Mouse (Mus musculus) MEL (cell line): Measurements from ENCODE around the gene Stard7. TPM values are rescaled to one million over a fixed set of nuclear protein-coding genes. Genes with fewer than 3 reads are reported as not detected.

Experiments used
- DNase-seq: peaks from one replicate; pipeline ENCODE4 v3.0.0; 2011; ENCODE audit warnings: low read depth, low spot score
- H3K27ac ChIP-seq: 2 replicates; pipeline ENCODE4 v1.5.1; 2012; ENCODE audit warnings: low read depth, mild to moderate bottlenecking, control low read depth, low read length, moderate library complexity; ENCODE audit not compliant: control insufficient read depth
- H3K27me3 ChIP-seq, 2 experiments: fragments of 150-350 bp in 1 of 2; sonication (generic) in 1 of 2; 2 replicates each; pipeline ENCODE4 v1.6.1; 2012; ENCODE audit warnings: low read length in 2 of 2, mild to moderate bottlenecking in 2 of 2, improper control_type of control experiment in 1 of 2, moderate library complexity in 1 of 2; ENCODE audit not compliant: insufficient read depth in 2 of 2, control insufficient read depth in 1 of 2
- H3K36me3 ChIP-seq, 2 experiments: 2 replicates each; pipeline ENCODE4 v1.6.1; 2012 to 2014; ENCODE audit warnings: low read length in 2 of 2, improper control_type of control experiment in 1 of 2, inconsistent platforms in 1 of 2, mild to moderate bottlenecking in 1 of 2; ENCODE audit not compliant: insufficient read depth in 2 of 2, control insufficient read depth in 1 of 2
- H3K4me1 ChIP-seq, 2 experiments: fragments of 150-350 bp in 1 of 2; sonication (generic) in 1 of 2; 2 replicates each; pipeline ENCODE4 v1.6.1; 2012; ENCODE audit warnings: low read length in 2 of 2, improper control_type of control experiment in 1 of 2, mild to moderate bottlenecking in 1 of 2; ENCODE audit not compliant: insufficient read depth in 2 of 2, control insufficient read depth in 1 of 2
- H3K4me3 ChIP-seq, 2 experiments: fragments of 150-350 bp in 1 of 2; sonication (generic) in 1 of 2; 2 replicates each; pipeline ENCODE4 v1.5.1; 2012; ENCODE audit warnings: low read depth in 2 of 2, low read length in 2 of 2, mild to moderate bottlenecking in 2 of 2, moderate library complexity in 2 of 2, control low read depth in 1 of 2, improper control_type of control experiment in 1 of 2; ENCODE audit not compliant: control insufficient read depth in 1 of 2, insufficient read depth in 1 of 2
- H3K79me2 ChIP-seq: 2 replicates; pipeline ENCODE4 v1.6.1; 2012; ENCODE audit warnings: mild to moderate bottlenecking, low read length, moderate library complexity; ENCODE audit not compliant: control insufficient read depth, poor library complexity, insufficient read depth
- H3K9ac ChIP-seq: 2 replicates; pipeline ENCODE4 v1.6.1; 2012; ENCODE audit warnings: low read depth, mild to moderate bottlenecking, control low read depth, low read length, moderate library complexity; ENCODE audit not compliant: control insufficient read depth, poor library complexity, severe bottlenecking
- H3K9me3 ChIP-seq: fragments of 150-350 bp; sonication (generic); replicated peaks from 2 replicates; pipeline ENCODE4 v1.6.1; 2012; ENCODE audit warnings: mild to moderate bottlenecking, low read length, improper control_type of control experiment, moderate library complexity; ENCODE audit not compliant: insufficient read depth
- BHLHE40 ChIP-seq: IDR thresholded peaks from 2 replicates; pipeline ENCODE4 v1.6.1; 2012; ENCODE audit warnings: low read depth, mild to moderate bottlenecking, inconsistent platforms, low read length, improper control_type of control experiment, borderline replicate concordance
- CHD1 ChIP-seq: IDR thresholded peaks from 2 replicates; pipeline ENCODE4 v1.6.1; 2012; ENCODE audit warnings: low read depth, mild to moderate bottlenecking, inconsistent platforms, low read length, improper control_type of control experiment
- E2F4 ChIP-seq: IDR thresholded peaks from 2 replicates; pipeline ENCODE4 v1.6.1; 2011; ENCODE audit warnings: low read depth, low read length, improper control_type of control experiment, borderline replicate concordance
- ELF1 ChIP-seq: IDR thresholded peaks from 2 replicates; pipeline ENCODE4 v1.6.1; 2014; ENCODE audit warnings: low read depth, mild to moderate bottlenecking, inconsistent platforms, low read length, improper control_type of control experiment, moderate library complexity
- EP300 ChIP-seq, 2 experiments: IDR thresholded peaks; 2 replicates each; pipeline ENCODE4 v1.6.1; 2011; ENCODE audit warnings: improper control_type of control experiment in 2 of 2, low read length in 2 of 2, low read depth in 1 of 2, mild to moderate bottlenecking in 1 of 2
- ETS1 ChIP-seq: IDR thresholded peaks from 2 replicates; pipeline ENCODE4 v1.6.1; 2012; ENCODE audit warnings: low read depth, mild to moderate bottlenecking, inconsistent platforms, low read length, improper control_type of control experiment, moderate library complexity
- GATA1 ChIP-seq: IDR thresholded peaks from 2 replicates; pipeline ENCODE4 v1.6.1; 2011; ENCODE audit warnings: low read depth, low read length, improper control_type of control experiment
- HCFC1 ChIP-seq: IDR thresholded peaks from 2 replicates; pipeline ENCODE4 v1.6.1; 2012; ENCODE audit warnings: low read depth, mild to moderate bottlenecking, inconsistent platforms, low read length, improper control_type of control experiment, moderate library complexity
- KAT2A ChIP-seq: conservative IDR thresholded peaks from 2 replicates; pipeline ENCODE4 v1.6.1; 2012; ENCODE audit warnings: low read depth, low read length, improper control_type of control experiment, inconsistent platforms
- MAFK ChIP-seq: IDR thresholded peaks from 2 replicates; pipeline ENCODE4 v1.6.1; 2011; ENCODE audit warnings: low read depth, mild to moderate bottlenecking, low read length, improper control_type of control experiment, borderline replicate concordance
- MAX ChIP-seq: IDR thresholded peaks from 2 replicates; pipeline ENCODE4 v1.6.1; 2011; ENCODE audit warnings: low read length, improper control_type of control experiment
- MAZ ChIP-seq: IDR thresholded peaks from 2 replicates; pipeline ENCODE4 v1.6.1; 2012; ENCODE audit warnings: low read depth, mild to moderate bottlenecking, inconsistent platforms, low read length, improper control_type of control experiment
- MXI1 ChIP-seq: IDR thresholded peaks from 2 replicates; pipeline ENCODE4 v1.6.1; 2011; ENCODE audit warnings: mild to moderate bottlenecking, low read depth, low read length, improper control_type of control experiment
- MYB ChIP-seq: IDR thresholded peaks from 2 replicates; pipeline ENCODE4 v1.6.1; 2011; ENCODE audit warnings: mild to moderate bottlenecking, low read depth, low read length, improper control_type of control experiment
- MYC ChIP-seq: IDR thresholded peaks from 2 replicates; pipeline ENCODE4 v1.6.1; 2011; ENCODE audit warnings: low read depth, mild to moderate bottlenecking, low read length, improper control_type of control experiment, moderate library complexity
- NELFE ChIP-seq: IDR thresholded peaks from 2 replicates; pipeline ENCODE4 v1.6.1; 2011; ENCODE audit warnings: low read depth, low read length, improper control_type of control experiment
- NRF1 ChIP-seq: IDR thresholded peaks from 2 replicates; pipeline ENCODE4 v1.6.1; 2014; ENCODE audit warnings: low read depth, mild to moderate bottlenecking, inconsistent platforms, low read length, improper control_type of control experiment, moderate library complexity; ENCODE audit not compliant: poor library complexity, insufficient read depth, severe bottlenecking
- POLR2A ChIP-seq, 2 experiments: IDR thresholded peaks; 2 replicates each; pipeline ENCODE4 v1.6.1; 2011 to 2012; ENCODE audit warnings: low read length in 2 of 2, mild to moderate bottlenecking in 2 of 2, control low read depth in 1 of 2, improper control_type of control experiment in 1 of 2, low read depth in 1 of 2, moderate library complexity in 1 of 2; ENCODE audit not compliant: control insufficient read depth in 1 of 2, insufficient read depth in 1 of 2, poor library complexity in 1 of 2
- POLR2AphosphoS2 ChIP-seq: IDR thresholded peaks from 2 replicates; pipeline ENCODE4 v1.6.1; 2011; ENCODE audit warnings: low read length, improper control_type of control experiment
- RAD21 ChIP-seq: IDR thresholded peaks from 2 replicates; pipeline ENCODE4 v1.6.1; 2011; ENCODE audit warnings: mild to moderate bottlenecking, low read depth, low read length, improper control_type of control experiment
- RCOR1 ChIP-seq: IDR thresholded peaks from 2 replicates; pipeline ENCODE4 v1.6.1; 2012; ENCODE audit warnings: low read depth, mild to moderate bottlenecking, inconsistent platforms, low read length, improper control_type of control experiment
- SIN3A ChIP-seq: IDR thresholded peaks from 2 replicates; pipeline ENCODE4 v1.6.1; 2012; ENCODE audit warnings: low read length, improper control_type of control experiment, inconsistent platforms
- SMC3 ChIP-seq: IDR thresholded peaks from 2 replicates; pipeline ENCODE4 v1.6.1; 2011; ENCODE audit warnings: low read depth, low read length, improper control_type of control experiment
- TAL1 ChIP-seq: IDR thresholded peaks from 2 replicates; pipeline ENCODE4 v1.6.1; 2012; ENCODE audit warnings: mild to moderate bottlenecking, inconsistent platforms, low read length, moderate library complexity, mixed read lengths
- TBP ChIP-seq: IDR thresholded peaks from 2 replicates; pipeline ENCODE4 v1.8.0; 2011; ENCODE audit warnings: low read depth, low read length, improper control_type of control experiment
- TCF12 ChIP-seq: IDR thresholded peaks from 2 replicates; pipeline ENCODE4 v1.6.1; 2014; ENCODE audit warnings: low read depth, mild to moderate bottlenecking, inconsistent platforms, low read length, improper control_type of control experiment, moderate library complexity
- UBTF ChIP-seq: IDR thresholded peaks from 2 replicates; pipeline ENCODE4 v1.6.1; 2012; ENCODE audit warnings: low read depth, mild to moderate bottlenecking, inconsistent platforms, low read length, improper control_type of control experiment, moderate library complexity, borderline replicate concordance; ENCODE audit not compliant: insufficient read depth
- USF1 ChIP-seq: IDR thresholded peaks from 2 replicates; pipeline ENCODE4 v1.6.1; 2014; ENCODE audit warnings: low read depth, mild to moderate bottlenecking, inconsistent platforms, low read length, improper control_type of control experiment, moderate library complexity
- USF2 ChIP-seq, 2 experiments: IDR thresholded peaks; 2 replicates each; pipeline ENCODE4 v1.6.1; 2011 to 2012; ENCODE audit warnings: improper control_type of control experiment in 2 of 2, low read length in 2 of 2, borderline replicate concordance in 1 of 2, inconsistent platforms in 1 of 2, low read depth in 1 of 2, mild to moderate bottlenecking in 1 of 2; ENCODE audit not compliant: insufficient read depth in 1 of 2
- ZMIZ1 ChIP-seq: IDR thresholded peaks from 2 replicates; pipeline ENCODE4 v1.6.1; 2012; ENCODE audit warnings: low read depth, mild to moderate bottlenecking, inconsistent platforms, low read length, improper control_type of control experiment, moderate library complexity
- polyA plus RNA-seq, 2 experiments: library from polyadenylated mRNA; stranded (reverse) in 1 of 2; unstranded in 1 of 2; fragments of >175 nt in 1 of 2; fragments of >200 nt in 1 of 2; gene quantifications; 2 replicates each; pipeline versions ENCODE4 v1.2.1 to v1.2.4; 2012; ENCODE audit warnings: low replicate concordance in 2 of 2, low read depth in 1 of 2; ENCODE audit not compliant: insufficient read length in 2 of 2, insufficient read depth in 1 of 2, missing spikeins in 1 of 2
- total RNA-seq: library from RNA; depleted of rRNA; stranded (reverse); fragments of 300-350 nt; gene quantifications from 2 replicates; pipeline ENCODE4 v1.2.3, GENCODE M21; 2012

Stard7 gene
- total and polyA plus RNA-seq, 3 experiments: 87.7 to 134 (median 87.9) TPM

DNA sequence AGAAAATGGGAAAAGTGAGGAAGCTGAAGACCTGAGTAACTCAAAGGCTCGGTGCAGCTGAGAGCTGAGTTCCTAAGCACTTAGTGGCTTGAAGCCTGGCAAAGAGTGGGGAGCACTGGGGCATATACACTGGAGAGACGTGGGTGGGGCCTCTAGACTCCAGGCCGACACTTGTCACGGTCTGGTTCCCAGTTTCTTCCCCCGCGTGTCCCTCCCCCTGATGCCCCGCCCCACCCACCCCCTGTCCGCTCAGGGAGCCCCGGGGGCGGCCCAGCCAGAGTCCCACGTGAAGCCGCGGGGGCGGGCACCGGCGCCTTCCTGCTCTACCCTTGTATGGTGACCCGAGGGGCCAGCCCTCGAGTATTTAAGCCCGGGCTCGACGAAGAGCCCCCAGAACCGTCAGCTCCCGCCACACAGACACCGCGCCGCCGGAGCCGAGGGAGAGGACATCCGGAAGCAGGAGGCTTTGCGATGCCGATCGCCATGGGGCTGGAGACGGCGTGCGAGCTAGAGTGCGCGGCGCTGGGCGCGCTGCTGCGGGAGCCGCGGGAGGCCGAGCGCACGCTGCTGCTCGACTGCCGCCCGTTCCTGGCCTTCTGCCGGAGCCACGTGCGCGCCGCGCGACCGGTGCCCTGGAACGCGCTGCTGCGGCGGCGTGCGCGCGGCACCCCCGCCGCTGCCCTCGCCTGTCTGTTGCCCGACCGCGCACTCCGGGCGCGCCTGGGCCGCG, 65.9 kb downstream of the Stard7 start, which contains the start of gene Dusp2:
Gene Dusp2 (plus strand): TSS at position 393 of the 730 bp plus-strand sequence.
- DNase-seq: peak; percentile 93
- H3K79me2 ChIP-seq: peaks cover 12% of the 10 kb centered on the region
- H3K9ac ChIP-seq: peak within 1 kb of the TSS; percentile 83
- H3K9me3 ChIP-seq: no peaks in the 10 kb centered on the region
- H3K27me3 ChIP-seq: no peaks in the 10 kb centered on the region
- TF ChIP-seq UBTF (peak; percentile 47; the same call in 1 of the 2 replicates), MYC (peak; percentile 41; the same call in 1 of the 2 replicates), TBP (peak; percentile 84), ELF1 (peak; percentile 61; the same call in 1 of the 2 replicates), MYB (no peak), KAT2A (no peak), RCOR1 (no peak), ETS1 (peak; percentile 7; the same call in 1 of the 2 replicates), MXI1 (peak; percentile 80; the same call in 1 of the 2 replicates), HCFC1 (0 out of 2 replicates have a peak, but pooled peaks have one; percentile 42), MAZ (no peak; the same call in 1 of the 2 replicates), POLR2AphosphoS2 (peak; percentile 84), SMC3 (no peak), RAD21 (no peak), NELFE (peak; percentile 95), SIN3A (peak; percentile 66), TAL1 (no peak), EP300 (IDR thresholded peaks at IDR 0.05; ENCODE audit: low read depth in 1 of 2, low read length in 2 of 2) (0 out of 4 replicates have a peak, but pooled peaks of 1 of the 2 experiments have one; percentile 5), TCF12 (peak; percentile 39; the same call in 1 of the 2 replicates), MAFK (no peak), POLR2A (IDR thresholded peaks at IDR 0.05; ENCODE audit: control insufficient read depth in 1 of 2, insufficient read depth in 1 of 2, low read depth in 1 of 2, low read length in 2 of 2, poor library complexity in 1 of 2) (peak; percentile 89 to 96), E2F4 (no peak), ZMIZ1 (peak; percentile 96), USF1 (peak; percentile 79), MAX (peak; percentile 88), NRF1 (0 out of 2 replicates have a peak, but pooled peaks have one; percentile 9), GATA1 (no peak), USF2 (IDR thresholded peaks at IDR 0.05; ENCODE audit: borderline replicate concordance in 1 of 2, insufficient read depth in 1 of 2, low read depth in 1 of 2, low read length in 2 of 2) (no peak), CHD1 (no peak; the same call in 1 of the 2 replicates), BHLHE40 (peak; percentile 18; the same call in 1 of the 2 replicates)
- H3K4me3 ChIP-seq: peak within 1 kb of the TSS; percentile 70 to 78
- peaks cover 0 to 20% of the 10 kb centered on the region in 2 experiments; a peak in 3 of 4 replicates for H3K4me1 ChIP-seq
- peak within 1 kb of the TSS; percentile 66 for H3K27ac ChIP-seq
- H3K36me3 ChIP-seq: peaks cover 0 to 12% of the 10 kb centered on the region in 2 experiments; a peak in 2 of 4 replicates
